Mouse (Mus musculus) cerebellum, adult 2 months (tissue): ENCODE measurements around the gene Cd59b. TPM values are rescaled to one million over a fixed set of nuclear protein-coding genes. Genes with fewer than 3 reads are reported as not detected.

Source experiments
- DNase-seq, 2 experiments: peaks; one replicate each; pipeline ENCODE4 v3.0.0; 2021
- H3K27ac ChIP-seq: fragments of 200-500 bp; 2 replicates; pipeline ENCODE4 v1.5.1; 2012; ENCODE audit warnings: low read length, control low read depth, inconsistent platforms; ENCODE audit not compliant: insufficient read depth
- H3K27me3 ChIP-seq: fragments of 200-500 bp; 2 replicates; pipeline ENCODE4 v1.6.1; 2012; ENCODE audit warnings: inconsistent platforms, mild to moderate bottlenecking, low read length, moderate library complexity; ENCODE audit not compliant: control insufficient read depth, insufficient read depth
- H3K4me1 ChIP-seq: fragments of 200-500 bp; 2 replicates; pipeline ENCODE4 v1.6.1; 2011; ENCODE audit warnings: low read length; ENCODE audit not compliant: control insufficient read depth, insufficient read depth
- H3K4me3 ChIP-seq: fragments of 200-500 bp; replicated peaks from 2 replicates; pipeline ENCODE3; 2011; ENCODE audit warnings: mild to moderate bottlenecking, low read depth, low read length, control low read depth; ENCODE audit not compliant: insufficient read depth
- CTCF ChIP-seq: fragments of 200-500 bp; IDR thresholded peaks from 2 replicates; pipeline ENCODE4 v1.5.1; 2011; ENCODE audit warnings: low read depth, mild to moderate bottlenecking, control low read depth, low read length, moderate library complexity, borderline replicate concordance; ENCODE audit not compliant: insufficient read depth
- POLR2A ChIP-seq: fragments of 200-500 bp; IDR thresholded peaks from 2 replicates; pipeline ENCODE4 v1.6.1; 2011; ENCODE audit warnings: low read length, control low read depth, borderline replicate concordance; ENCODE audit not compliant: insufficient read depth
- WGBS: fragments of 180-500 bp; shearing (Covaris S2); methylation state at CpG from one replicate; pipeline ENCODE4 v1.1.7; 2018; 5-methylcytosine and 5-hydroxymethylcytosine counted together
- polyA plus RNA-seq: library from polyadenylated mRNA; depleted of rRNA; stranded (reverse); fragments of >200 nt; gene quantifications from 2 replicates; pipeline ENCODE4 v1.2.3, GENCODE M21; 2012

Gene Cd59b
- polyA plus RNA-seq, 1 experiment, result 11.4 TPM

- 32% methylated on average over 3 of the region's 3 CpGs for WGBS
- TF ChIP-seq CTCF, result peak; percentile 86
- TF ChIP-seq POLR2A, result no peak
Observed at GRCm38 (mm10) chr2:104034832-104035472, 34.7 kb upstream of the Cd59b start.

GRCm38 (mm10) chr2:104035595-104035994, 34.1 kb upstream of the Cd59b start:
- DNase-seq, result peak in 1 of 2 experiments; percentile 38
- 27% methylated on average over 6 of the region's 6 CpGs for WGBS
- Histone ChIP-seq H3K27ac (no peak overlapping the region), H3K27me3 (no peaks in the 10 kb centered on the region), H3K4me3 (no peak overlapping the region), H3K4me1 (no peaks in the 10 kb centered on the region; the same call in 1 of the 2 replicates)
- TF ChIP-seq CTCF (no peak), POLR2A (no peak)

More at GRCm38 (mm10) chr2:104034832-104035472, 34.7 kb upstream of the Cd59b start:
- Histone ChIP-seq H3K27me3 (no peaks in the 10 kb centered on the region), H3K4me3 (no peak overlapping the region), H3K4me1 (peaks cover 2% of the 10 kb centered on the region; the same call in 1 of the 2 replicates), H3K27ac (no peak overlapping the region)
- DNase-seq, result peak; percentile 65 to 67

GRCm38 (mm10) chr2:104036316-104036715, 33.3 kb upstream of the Cd59b start:
- H3K27me3 ChIP-seq, result no peaks in the 10 kb centered on the region
- no peak for TF ChIP-seq POLR2A
- H3K27ac ChIP-seq, result no peak overlapping the region
- DNase-seq, result no peak
- 63% methylated on average over 3 of the region's 3 CpGs for WGBS
- no peak overlapping the region for H3K4me3 ChIP-seq
- H3K4me1 ChIP-seq, result no peaks in the 10 kb centered on the region; the same call in 1 of the 2 replicates

DNA sequence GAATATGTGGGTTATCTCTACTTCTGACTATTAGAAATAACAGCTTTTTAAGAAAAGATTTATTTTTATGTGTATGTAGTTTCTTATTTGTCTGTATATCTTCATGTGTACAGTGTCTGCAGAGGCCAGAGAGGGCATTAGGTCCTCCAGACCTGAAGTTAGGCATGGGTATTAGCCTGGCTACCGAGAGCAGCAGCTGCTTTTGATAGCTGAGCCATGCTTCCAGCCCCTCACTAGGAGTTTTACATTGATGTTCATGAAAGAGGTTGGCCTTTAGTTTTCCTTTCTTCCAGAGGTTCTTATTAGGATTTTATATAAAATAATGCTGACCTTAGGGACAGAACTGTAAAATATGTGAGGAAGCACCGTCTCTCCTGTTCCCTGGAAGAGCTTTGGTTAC, 31.4 kb upstream of the Cd59b start:
- TF ChIP-seq POLR2A, result no peak
- no peak for TF ChIP-seq CTCF
- 58% methylated on average over 2 of the region's 2 CpGs for WGBS
- no peak overlapping the region for H3K27ac ChIP-seq

DNA sequence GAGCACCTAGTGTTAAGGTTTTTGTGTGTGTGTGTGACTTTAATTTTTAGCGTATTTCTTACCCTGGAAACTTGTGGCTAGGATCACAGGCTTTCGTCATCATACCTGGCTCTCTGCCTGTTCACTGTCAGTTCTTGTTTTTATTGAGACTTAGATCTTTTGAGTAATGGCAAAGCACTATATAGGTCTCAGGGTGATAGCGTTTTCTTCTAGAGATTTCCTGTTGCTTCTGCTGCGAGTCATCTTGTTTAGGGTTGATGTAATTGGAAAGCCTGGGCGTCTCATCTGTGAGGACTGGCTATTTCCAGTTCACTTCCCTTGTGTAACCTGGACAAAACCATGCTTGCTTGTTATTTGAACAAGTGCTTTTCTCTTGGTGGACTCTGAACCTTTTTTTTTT, 28.0 kb upstream of the Cd59b start:
- Histone ChIP-seq H3K4me1 (no peaks in the 10 kb centered on the region; the same call in 1 of the 2 replicates), H3K27ac (no peak overlapping the region), H3K27me3 (no peaks in the 10 kb centered on the region), H3K4me3 (no peak overlapping the region)
- DNase-seq, result peak in 1 of 2 experiments; percentile 11
- no peak for TF ChIP-seq CTCF
- TF ChIP-seq POLR2A, result no peak
- WGBS, result 16% methylated on average over 5 of the region's 5 CpGs

More for the DNA sequence above, 31.4 kb upstream of the Cd59b start:
- DNase-seq, result no peak
- no peaks in the 10 kb centered on the region for H3K27me3 ChIP-seq
- no peak overlapping the region for H3K4me3 ChIP-seq
- no peaks in the 10 kb centered on the region; the same call in 1 of the 2 replicates for H3K4me1 ChIP-seq

- H3K4me1 ChIP-seq, result no peaks in the 10 kb centered on the region; the same call in 1 of the 2 replicates
- H3K4me3 ChIP-seq, result no peak overlapping the region
- TF ChIP-seq POLR2A, result no peak
- no peak for TF ChIP-seq CTCF
- WGBS, result 95% methylated on average over 15 of the region's 15 CpGs
- DNase-seq, result no peak
- H3K27me3 ChIP-seq, result no peaks in the 10 kb centered on the region
- no peak overlapping the region for H3K27ac ChIP-seq
Observed at GRCm38 (mm10) chr2:104042766-104043165, 26.9 kb upstream of the Cd59b start.

DNA sequence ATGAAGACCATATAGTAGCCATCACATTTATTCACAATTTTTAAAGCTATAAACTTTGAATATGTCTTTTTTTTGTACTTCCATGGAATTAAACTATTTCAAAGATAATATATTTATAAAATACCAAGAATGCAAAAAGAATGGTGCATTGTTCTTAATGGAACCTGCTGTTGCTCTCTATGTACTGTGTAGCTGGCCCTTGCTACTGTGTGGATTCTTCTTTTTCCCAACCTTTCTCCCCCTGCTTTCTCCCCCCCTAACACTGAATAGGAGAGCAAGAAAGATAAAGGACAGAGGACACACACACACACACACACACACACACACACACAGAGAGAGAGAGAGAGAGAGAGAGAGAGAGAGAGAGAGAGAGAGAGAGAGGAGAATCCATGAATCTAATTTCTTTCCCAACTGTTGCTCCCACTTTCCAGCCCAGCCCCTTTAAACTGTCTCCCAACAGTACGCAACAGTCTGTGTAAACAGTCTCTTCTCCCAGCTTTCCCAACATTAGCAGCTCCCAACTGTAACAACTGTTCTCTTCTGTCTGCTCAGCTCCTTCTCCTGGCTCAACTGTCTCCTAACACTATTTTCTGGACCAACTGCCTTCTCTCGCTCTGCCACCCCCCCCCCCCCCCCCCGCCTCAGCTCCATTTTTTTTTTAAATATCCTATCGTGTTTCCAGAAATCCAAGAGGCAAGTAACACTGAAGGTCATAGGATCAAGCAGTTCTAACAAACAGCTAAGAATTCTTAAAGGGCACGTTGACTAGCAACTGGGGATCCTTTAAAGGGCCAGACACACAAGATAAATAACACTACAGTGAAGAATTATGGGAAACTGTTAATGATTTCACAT, 25.8 kb upstream of the Cd59b start:
- Histone ChIP-seq H3K4me1 (no peaks in the 10 kb centered on the region; the same call in 1 of the 2 replicates), H3K27me3 (no peaks in the 10 kb centered on the region), H3K27ac (no peak overlapping the region), H3K4me3 (no peak overlapping the region)
- 44% methylated on average over 5 of the region's 5 CpGs for WGBS
- TF ChIP-seq CTCF (no peak), POLR2A (no peak)
- no peak for DNase-seq
